Mouse (Mus musculus): ENCODE results near the gene Pard3b. TPM values are rescaled to one million over a fixed set of nuclear protein-coding genes. Genes with fewer than 3 reads are reported as not detected.

The Pard3b gene
- total and polyA plus RNA-seq, 3 experiments = 2.2 to 13.9 (median 13.8) TPM

- Histone ChIP-seq H3K27ac (no peak overlapping the region), H3K4me3 (no peak overlapping the region), H3K79me2 (replicated peaks; ENCODE audit: control insufficient read depth, insufficient read depth, low read length) (no peaks in the 10 kb centered on the region), H3K36me3 (ENCODE audit: control insufficient read depth, insufficient read depth, low read length) (no peaks in the 10 kb centered on the region), H3K4me1 (ENCODE audit: control insufficient read depth, insufficient read depth, low read length) (no peaks in the 10 kb centered on the region; the same call in 1 of the 2 replicates), H3K9ac (ENCODE audit: low read depth, low read length) (no peak overlapping the region), H3K27me3 (ENCODE audit: control insufficient read depth, insufficient read depth, low read length) (no peaks in the 10 kb centered on the region)
- intact Hi-C loops (cut with DNase I) = no loop called here
- no peak for TF ChIP-seq EP300 (IDR thresholded peaks at IDR 0.05; ENCODE audit: insufficient read depth, low read depth, low read length)
- TF ChIP-seq POLR2A (IDR thresholded peaks at IDR 0.05; ENCODE audit: insufficient read depth, low read depth, low read length) = no peak
- TF ChIP-seq CTCF (IDR thresholded peaks at IDR 0.05) = no peak
- DNase-seq = no peak
- 41% methylated on average over 1 of the region's 1 CpGs for WGBS
These were observed 412.7 kb downstream of the Pard3b start for GRCm38 (mm10) chr1:62051186-62051825.

- intact Hi-C loops (cut with DNase I) = no loop called here
- Histone ChIP-seq H3K79me2 (replicated peaks; ENCODE audit: control insufficient read depth, insufficient read depth, low read length) (no peaks in the 10 kb centered on the region), H3K9ac (ENCODE audit: low read depth, low read length) (no peak overlapping the region), H3K4me1 (ENCODE audit: control insufficient read depth, insufficient read depth, low read length) (no peaks in the 10 kb centered on the region; the same call in 1 of the 2 replicates), H3K36me3 (ENCODE audit: control insufficient read depth, insufficient read depth, low read length) (no peaks in the 10 kb centered on the region), H3K4me3 (no peak overlapping the region), H3K27me3 (ENCODE audit: control insufficient read depth, insufficient read depth, low read length) (no peaks in the 10 kb centered on the region), H3K27ac (no peak overlapping the region)
- WGBS = 81% methylated on average over 7 of the region's 7 CpGs
- DNase-seq = no peak
- TF ChIP-seq CTCF (IDR thresholded peaks at IDR 0.05) (no peak), POLR2A (IDR thresholded peaks at IDR 0.05; ENCODE audit: insufficient read depth, low read depth, low read length) (no peak), EP300 (IDR thresholded peaks at IDR 0.05; ENCODE audit: insufficient read depth, low read depth, low read length) (no peak)
These were observed 414.6 kb downstream of the Pard3b start for GRCm38 (mm10) chr1:62053167-62053638.

- Histone ChIP-seq H3K4me3 (no peak overlapping the region), H3K79me2 (replicated peaks; ENCODE audit: control insufficient read depth, insufficient read depth, low read length) (no peaks in the 10 kb centered on the region), H3K27me3 (ENCODE audit: control insufficient read depth, insufficient read depth, low read length) (no peaks in the 10 kb centered on the region), H3K4me1 (ENCODE audit: control insufficient read depth, insufficient read depth, low read length) (no peaks in the 10 kb centered on the region; the same call in 1 of the 2 replicates), H3K27ac (no peak overlapping the region), H3K9ac (ENCODE audit: low read depth, low read length) (no peak overlapping the region), H3K36me3 (ENCODE audit: control insufficient read depth, insufficient read depth, low read length) (no peaks in the 10 kb centered on the region)
- intact Hi-C loops (cut with DNase I) = no loop called here
- no peak for DNase-seq
- WGBS = 81% methylated on average over 6 of the region's 6 CpGs
- TF ChIP-seq EP300 (IDR thresholded peaks at IDR 0.05; ENCODE audit: insufficient read depth, low read depth, low read length) = no peak
- TF ChIP-seq CTCF (IDR thresholded peaks at IDR 0.05) = no peak
- no peak for TF ChIP-seq POLR2A (IDR thresholded peaks at IDR 0.05; ENCODE audit: insufficient read depth, low read depth, low read length)
These were observed 416.7 kb downstream of the Pard3b start for GRCm38 (mm10) chr1:62055280-62055679.

GRCm38 (mm10) chr1:62070617-62071016 is 432.0 kb downstream of the Pard3b start:
- Histone ChIP-seq H3K27me3 (ENCODE audit: control insufficient read depth, insufficient read depth, low read length) (no peaks in the 10 kb centered on the region), H3K27ac (no peak overlapping the region), H3K36me3 (ENCODE audit: control insufficient read depth, insufficient read depth, low read length) (no peaks in the 10 kb centered on the region), H3K9ac (ENCODE audit: low read depth, low read length) (no peak overlapping the region), H3K4me1 (ENCODE audit: control insufficient read depth, insufficient read depth, low read length) (no peaks in the 10 kb centered on the region), H3K4me3 (no peak overlapping the region), H3K79me2 (replicated peaks; ENCODE audit: control insufficient read depth, insufficient read depth, low read length) (no peaks in the 10 kb centered on the region)
- intact Hi-C loops (cut with DNase I) = no loop called here
- TF ChIP-seq CTCF (IDR thresholded peaks at IDR 0.05) (no peak), POLR2A (IDR thresholded peaks at IDR 0.05; ENCODE audit: insufficient read depth, low read depth, low read length) (no peak)
- 91% methylated on average over 6 of the region's 6 CpGs for WGBS
- no peak for DNase-seq

- intact Hi-C loops (cut with DNase I) = no loop called here
These were observed 432.5 kb downstream of the Pard3b start for GRCm38 (mm10) chr1:62071139-62071538.

GRCm38 (mm10) chr1:62076171-62076570 is 437.5 kb downstream of the Pard3b start:
- intact Hi-C loops (cut with DNase I) = no loop called here
- Histone ChIP-seq H3K79me2 (replicated peaks; ENCODE audit: control insufficient read depth, insufficient read depth, low read length) (no peaks in the 10 kb centered on the region), H3K4me3 (no peak overlapping the region), H3K4me1 (ENCODE audit: control insufficient read depth, insufficient read depth, low read length) (no peaks in the 10 kb centered on the region), H3K27me3 (ENCODE audit: control insufficient read depth, insufficient read depth, low read length) (no peaks in the 10 kb centered on the region), H3K36me3 (ENCODE audit: control insufficient read depth, insufficient read depth, low read length) (no peaks in the 10 kb centered on the region), H3K27ac (no peak overlapping the region), H3K9ac (ENCODE audit: low read depth, low read length) (no peak overlapping the region)
- 95% methylated on average over 3 of the region's 3 CpGs for WGBS
- DNase-seq = no peak
- TF ChIP-seq POLR2A (IDR thresholded peaks at IDR 0.05; ENCODE audit: insufficient read depth, low read depth, low read length) = no peak
- no peak for TF ChIP-seq CTCF (IDR thresholded peaks at IDR 0.05)
- no peak for TF ChIP-seq EP300 (IDR thresholded peaks at IDR 0.05; ENCODE audit: insufficient read depth, low read depth, low read length)

More at GRCm38 (mm10) chr1:62071139-62071538, 432.5 kb downstream of the Pard3b start:
- WGBS = 92% methylated on average over 7 of the region's 7 CpGs
- TF ChIP-seq EP300 (IDR thresholded peaks at IDR 0.05; ENCODE audit: insufficient read depth, low read depth, low read length) = no peak
- TF ChIP-seq CTCF (IDR thresholded peaks at IDR 0.05) = no peak
- TF ChIP-seq POLR2A (IDR thresholded peaks at IDR 0.05; ENCODE audit: insufficient read depth, low read depth, low read length) = no peak
- Histone ChIP-seq H3K27ac (no peak overlapping the region), H3K9ac (ENCODE audit: low read depth, low read length) (no peak overlapping the region), H3K4me1 (ENCODE audit: control insufficient read depth, insufficient read depth, low read length) (no peaks in the 10 kb centered on the region), H3K79me2 (replicated peaks; ENCODE audit: control insufficient read depth, insufficient read depth, low read length) (no peaks in the 10 kb centered on the region), H3K27me3 (ENCODE audit: control insufficient read depth, insufficient read depth, low read length) (no peaks in the 10 kb centered on the region), H3K36me3 (ENCODE audit: control insufficient read depth, insufficient read depth, low read length) (no peaks in the 10 kb centered on the region), H3K4me3 (no peak overlapping the region)
- no peak for DNase-seq
